In genomic region chr6:55803357-55803756, GRCm38 (mm10) we compare ENCODE assay signal across 19 mouse cellular contexts. TPM values are rescaled to one million over a fixed set of nuclear protein-coding genes. Genes with fewer than 3 reads are reported as not detected.
DNase-seq lines count a peak whose midpoint lies in the region; ATAC-seq lines count a peak whose summit lies in the region.
"Had no signal": no experiment of that assay in that cellular context is flagged by ENCODE, and none has a peak within 500 bp of the region (broad histone marks: within the 10 kb centered on the region; RNA-seq: fewer than 3 reads in every experiment).

No protein-coding gene starts in this region.

- H3K36me3 ChIP-seq in heart, embryonic 10.5 days = no peaks in the 10 kb centered on the region
- no peaks in the 10 kb centered on the region for H3K36me3 ChIP-seq in forebrain, embryonic 16.5 days (ENCODE audit: control insufficient read depth, insufficient read depth)
- no peaks in the 10 kb centered on the region for H3K36me3 ChIP-seq in hindbrain, embryonic 10.5 days
- H3K36me3 ChIP-seq: embryonic facial prominence, embryonic 13.5 days; midbrain, embryonic 10.5 days had no signal

- H3K27ac ChIP-seq in heart, embryonic 10.5 days = no peak overlapping the region
- peak overlapping the region; percentile 95 for H3K27ac ChIP-seq in forebrain, embryonic 16.5 days (ENCODE audit: low read length)
- no peak overlapping the region for H3K27ac ChIP-seq in hindbrain, embryonic 10.5 days
- H3K27ac ChIP-seq: embryonic facial prominence, embryonic 13.5 days; heart, adult 2 months; midbrain, embryonic 10.5 days had no signal

- intact Hi-C loops in heart, postnatal 10 days (cut with DNase I) = loop anchor here (10.0 kb wide), 1 partner anchor 151 kb away; no protein-coding TSS in a partner anchor

- H3K4me2 ChIP-seq in forebrain, embryonic 16.5 days (ENCODE audit: low read length) = peak overlapping the region; percentile 29
- H3K4me2 ChIP-seq: liver, embryonic 11.5 days had no signal

- H3K9ac ChIP-seq in forebrain, embryonic 16.5 days (replicated peaks; ENCODE audit: low read depth, low read length) = peak overlapping the region; percentile 39
- H3K9ac ChIP-seq: embryonic facial prominence, embryonic 13.5 days had no signal

- ATAC-seq in forebrain, embryonic 16.5 days = no peak
- ATAC-seq: intestine, postnatal 0 days had no signal

- H3K4me1 ChIP-seq in heart, embryonic 10.5 days = no peaks in the 10 kb centered on the region
- H3K4me1 ChIP-seq in forebrain, embryonic 16.5 days (replicated peaks; ENCODE audit: control insufficient read depth, insufficient read depth, low read length) = peaks cover 18% of the 10 kb centered on the region
- H3K4me1 ChIP-seq in hindbrain, embryonic 10.5 days (replicated peaks) = peaks cover 22% of the 10 kb centered on the region

- no peak overlapping the region for H3K4me3 ChIP-seq in heart, embryonic 10.5 days
- H3K4me3 ChIP-seq in forebrain, embryonic 16.5 days (replicated peaks; ENCODE audit: low read length) = no peak overlapping the region
- no peak overlapping the region for H3K4me3 ChIP-seq in hindbrain, embryonic 10.5 days
- H3K4me3 ChIP-seq: embryonic facial prominence, embryonic 13.5 days; heart, adult 2 months; midbrain, embryonic 10.5 days had no signal

- no peaks in the 10 kb centered on the region for H3K9me3 ChIP-seq in heart, embryonic 10.5 days
- H3K9me3 ChIP-seq in forebrain, embryonic 16.5 days (ENCODE audit: control insufficient read depth, low read length) = no peaks in the 10 kb centered on the region
- H3K9me3 ChIP-seq in hindbrain, embryonic 10.5 days = no peaks in the 10 kb centered on the region
- H3K9me3 ChIP-seq: embryonic facial prominence, embryonic 13.5 days; midbrain, embryonic 10.5 days had no signal

- no peaks in the 10 kb centered on the region for H3K27me3 ChIP-seq in heart, embryonic 10.5 days (ENCODE audit: insufficient read depth, poor library complexity, severe bottlenecking)
- H3K27me3 ChIP-seq in forebrain, embryonic 16.5 days (replicated peaks; ENCODE audit: control insufficient read depth, insufficient read depth, low read length) = no peaks in the 10 kb centered on the region
- H3K27me3 ChIP-seq in hindbrain, embryonic 10.5 days (ENCODE audit: insufficient read depth, poor library complexity, severe bottlenecking) = peaks cover 10% of the 10 kb centered on the region; the same call in 1 of the 2 replicates
- H3K27me3 ChIP-seq: embryonic facial prominence, embryonic 13.5 days had no signal

- peak; percentile 19 to 20 for DNase-seq in cerebellum, postnatal 10 days
- no peak for DNase-seq in cerebellum, adult 11 months
- peak; percentile 23 to 36 for DNase-seq in heart, postnatal 10 days
- no peak for DNase-seq in heart, embryonic 10.5 days (ENCODE audit: low spot score)
- peak; percentile 49 for DNase-seq in adrenal gland, adult 8-10 months
- no peak for DNase-seq in embryo, embryonic 9.5 days (ENCODE audit: extremely low spot score)
- DNase-seq in hindbrain, embryonic 10.5 days (ENCODE audit: low spot score) = no peak
- DNase-seq: lung, adult 2 months; lung, postnatal 4 days; thymus, postnatal 36 days had no signal

- 77% methylated on average over 7 of the region's 7 CpGs for WGBS in heart, embryonic 10.5 days
- WGBS in forebrain, embryonic 16.5 days = 55% methylated on average over 7 of the region's 7 CpGs
- 83% methylated on average over 7 of the region's 7 CpGs for WGBS in hindbrain, embryonic 10.5 days

RNA-seq across cellular contexts. Expression of gene Itprid1, which starts 33.3 kb away (rescaled TPM):
- not detected for total RNA-seq in heart, postnatal 10 days (2021)
- polyA plus RNA-seq in heart, embryonic 10.5 days (2016; fragmentation: Nextera tagmentation; extraction: Ambion mirVana) = not detected in 2 replicates
- under 1 TPM in 2 of 4 experiments, not detected in 2; 0.09 to 0.31 TPM for total RNA-seq in adrenal gland, adult 8-10 months (2022)
- polyA plus RNA-seq in forebrain, embryonic 16.5 days (2015; fragmentation: Nextera tagmentation; extraction: Ambion mirVana) = 2.9 and 3.1 TPM in 2 replicates
- polyA plus RNA-seq in hindbrain, embryonic 10.5 days (2016; fragmentation: Nextera tagmentation; extraction: Ambion mirVana) = 0.07 and 0.15 TPM in 2 replicates
- total RNA-seq: gastrocnemius, adult 8-10 months; heart, adult 2 months; heart, postnatal 14 days; MEL had no signal
- polyA plus RNA-seq: intestine, postnatal 0 days; liver, embryonic 11.5 days; midbrain, embryonic 10.5 days had no signal

Comparison
In these comparisons a context has a peak if more than half of its experiments do, and no peak if none do; other contexts are left out.
1. DNase-seq: peak in cerebellum, postnatal 10 days (2 of 2), heart, postnatal 10 days (2 of 2) and adrenal gland, adult 8-10 months (single experiment); none in cerebellum, adult 11 months (single experiment), heart, embryonic 10.5 days (single experiment), embryo, embryonic 9.5 days (single experiment) and hindbrain, embryonic 10.5 days (single experiment).